Mouse (Mus musculus) kidney, embryonic 15.5 days (tissue): Measurements from ENCODE around the gene Trp53. TPM values are rescaled to one million over a fixed set of nuclear protein-coding genes. Genes with fewer than 3 reads are reported as not detected.
"Not testable (repeated sequence)": the region's sequence is repeated elsewhere in the genome, so short reads cannot be mapped to it uniquely, and the experiment has no call there.

ENCODE experiments used
- ATAC-seq: fragments of 200-750 bp; cut with Nextera tagmentation; replicated peaks from 2 replicates; pipeline ENCODE4 v1.8.0; 2017; ENCODE audit warnings: moderate TSS enrichment; ENCODE audit not compliant: low FRiP score
- H3K27ac ChIP-seq: fragments of 300-500 bp; sonication (generic); 2 replicates; pipeline ENCODE4 v1.5.1; 2015; ENCODE audit warnings: mild to moderate bottlenecking, inconsistent platforms
- H3K27me3 ChIP-seq: fragments of 300-500 bp; sonication (generic); 2 replicates; pipeline ENCODE4 v1.6.1; 2015; ENCODE audit warnings: inconsistent platforms
- H3K36me3 ChIP-seq: fragments of 300-500 bp; sonication (generic); 2 replicates; pipeline ENCODE4 v1.6.1; 2015; ENCODE audit warnings: inconsistent platforms
- H3K4me1 ChIP-seq: fragments of 300-500 bp; sonication (generic); 2 replicates; pipeline ENCODE4 v1.6.1; 2015; ENCODE audit warnings: inconsistent platforms
- H3K4me2 ChIP-seq: fragments of 300-500 bp; sonication (generic); 2 replicates; pipeline ENCODE4 v1.6.1; 2015; ENCODE audit warnings: moderate library complexity, mild to moderate bottlenecking, inconsistent platforms
- H3K4me3 ChIP-seq: fragments of 300-500 bp; sonication (generic); replicated peaks from 2 replicates; pipeline ENCODE4 v1.5.1; 2015; ENCODE audit warnings: mild to moderate bottlenecking, inconsistent platforms
- H3K9ac ChIP-seq: fragments of 300-500 bp; sonication (generic); 2 replicates; pipeline ENCODE4 v1.6.1; 2015; ENCODE audit warnings: mild to moderate bottlenecking, inconsistent platforms
- H3K9me3 ChIP-seq: fragments of 300-500 bp; sonication (generic); replicated peaks from 2 replicates; pipeline ENCODE4 v1.6.1; 2016; ENCODE audit warnings: inconsistent platforms
- WGBS: fragments of 180-500 bp; shearing (Covaris S2); methylation state at CpG from one replicate; pipeline ENCODE4 v1.1.7; 2015; ENCODE audit warnings: mixed read lengths; 5-methylcytosine and 5-hydroxymethylcytosine counted together
- polyA plus RNA-seq: library from polyadenylated mRNA; unstranded; fragments of >200 nt; fragmentation: Nextera tagmentation; extraction: Ambion mirVana; gene quantifications from 2 replicates; pipeline ENCODE4 v1.2.1, GENCODE M21; 2015

Gene Trp53
- polyA plus RNA-seq, 1 experiment from 2014 or later: 195 TPM

DNA sequence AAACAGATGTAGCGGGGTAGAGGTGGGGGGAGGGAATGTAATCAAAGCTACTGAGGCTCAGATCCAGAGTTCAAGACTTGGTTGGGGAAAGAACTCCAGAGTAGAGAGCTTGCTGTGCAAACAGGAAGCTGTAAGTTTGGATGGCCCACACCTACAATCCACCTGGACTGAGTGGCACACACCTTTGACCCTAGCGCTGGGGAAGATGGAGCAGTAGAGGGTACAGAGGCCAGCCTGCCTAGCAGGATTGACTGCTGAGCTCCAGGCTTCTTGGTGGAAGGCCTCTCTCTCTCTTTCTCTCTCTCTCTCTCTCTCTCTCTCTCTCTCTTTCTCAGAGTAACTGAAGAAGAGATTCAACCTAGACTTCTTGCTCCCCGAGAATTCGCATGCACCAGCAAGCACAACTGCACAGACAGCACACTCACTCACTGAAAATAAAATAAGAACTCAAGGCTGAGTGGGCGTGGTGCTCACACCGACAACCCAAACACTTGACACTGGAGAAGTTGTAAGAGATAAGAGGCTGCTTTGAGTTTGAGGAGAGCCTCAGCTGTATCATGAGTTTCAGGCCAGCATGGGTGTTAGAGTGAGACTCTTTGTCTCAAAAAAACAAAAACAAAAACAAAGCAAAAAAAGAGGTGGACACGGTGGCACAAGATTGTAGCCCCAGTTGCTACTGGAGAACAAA lies 40.4 kb downstream of the Trp53 start:
- H3K27ac ChIP-seq: no peak overlapping the region
- H3K4me1 ChIP-seq: peaks cover 9% of the 10 kb centered on the region
- peaks cover 8% of the 10 kb centered on the region; the same call in 1 of the 2 replicates for H3K27me3 ChIP-seq
- no peaks in the 10 kb centered on the region for H3K9me3 ChIP-seq
- WGBS: 82% methylated on average over 7 of the region's 7 CpGs
- no peak for ATAC-seq
- H3K4me3 ChIP-seq: no peak overlapping the region
- no peak overlapping the region for H3K9ac ChIP-seq
- H3K36me3 ChIP-seq: no peaks in the 10 kb centered on the region
- H3K4me2 ChIP-seq: no peak overlapping the region

DNA sequence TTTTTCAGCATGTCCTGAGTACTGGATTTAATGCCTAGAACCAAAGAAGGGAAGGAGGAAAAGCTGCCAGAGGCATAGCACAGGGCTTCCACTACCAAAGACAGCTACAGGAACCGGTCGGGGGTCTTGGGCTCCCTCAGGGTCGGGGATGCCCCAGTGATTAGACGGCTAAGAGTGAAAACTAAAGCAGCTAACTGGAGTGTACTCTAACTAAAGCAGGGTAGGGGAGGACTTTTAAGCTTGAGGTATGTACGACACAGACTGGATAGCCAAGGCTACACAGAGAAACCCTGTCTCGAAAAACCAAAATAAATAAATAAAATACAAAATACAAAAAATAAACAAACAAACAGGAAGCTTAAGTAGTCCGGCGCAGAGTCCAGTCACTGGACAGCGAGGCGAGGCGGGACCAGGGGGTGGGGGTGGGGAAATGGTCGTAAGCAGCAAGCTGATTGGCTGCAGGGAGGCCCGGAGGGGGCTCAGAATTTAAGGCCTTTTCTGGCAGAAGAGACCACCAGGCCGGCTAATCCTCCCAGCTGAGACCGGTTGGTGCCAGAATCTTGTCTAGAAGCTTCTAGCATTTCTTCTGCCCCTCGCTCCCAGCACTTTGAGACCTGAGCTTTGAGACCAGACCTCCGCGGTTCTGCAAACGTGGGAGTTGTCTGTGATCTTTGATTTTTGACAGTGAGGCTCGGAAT lies 41.6 kb downstream of the Trp53 start, which contains the start of gene Sat2:
Sat2 (plus strand) TSS at position 454 of the 698 bp plus-strand sequence.
- Histone ChIP-seq H3K4me2 (peak within 1 kb of the TSS; percentile 83), H3K4me3 (peak within 1 kb of the TSS; percentile 65), H3K27me3 (peaks cover 4% of the 10 kb centered on the region; the same call in 1 of the 2 replicates), H3K36me3 (no peaks in the 10 kb centered on the region), H3K27ac (peak within 1 kb of the TSS; percentile 84), H3K9me3 (no peaks in the 10 kb centered on the region), H3K4me1 (peaks cover 9% of the 10 kb centered on the region), H3K9ac (peak within 1 kb of the TSS; percentile 72)
- ATAC-seq: peak; percentile 88
- WGBS: under 1% methylated on average over 20 of the region's 20 CpGs

DNA sequence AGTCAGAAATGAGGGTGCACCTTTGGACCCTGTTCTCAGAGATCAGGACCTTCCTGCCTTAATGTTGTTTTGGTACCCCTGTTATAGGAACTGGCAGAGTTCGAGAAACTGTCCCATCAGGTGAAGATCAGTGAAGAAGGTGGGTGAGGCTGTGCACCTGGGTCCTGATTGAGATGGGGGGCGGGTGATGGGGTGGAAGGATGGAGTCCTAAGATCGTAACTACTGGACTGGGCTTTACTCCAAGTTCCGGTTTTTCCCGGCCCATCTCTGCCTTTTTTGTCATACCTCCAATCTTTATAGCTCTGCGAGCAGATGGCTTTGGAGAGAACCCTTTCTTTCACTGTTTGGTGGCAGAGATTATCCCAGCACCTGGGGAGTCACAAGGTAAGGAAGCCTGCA lies 42.2 kb downstream of the Trp53 start:
- Histone ChIP-seq H3K36me3 (no peaks in the 10 kb centered on the region), H3K27me3 (no peaks in the 10 kb centered on the region), H3K4me1 (peaks cover 9% of the 10 kb centered on the region), H3K27ac (peak overlapping the region; percentile 84), H3K9me3 (no peaks in the 10 kb centered on the region), H3K4me3 (peak overlapping the region; percentile 65), H3K9ac (peak overlapping the region; percentile 72), H3K4me2 (peak overlapping the region; percentile 83)
- ATAC-seq: no peak; the same call in 1 of the 2 replicates
- WGBS: 24% methylated on average over 6 of the region's 6 CpGs

DNA sequence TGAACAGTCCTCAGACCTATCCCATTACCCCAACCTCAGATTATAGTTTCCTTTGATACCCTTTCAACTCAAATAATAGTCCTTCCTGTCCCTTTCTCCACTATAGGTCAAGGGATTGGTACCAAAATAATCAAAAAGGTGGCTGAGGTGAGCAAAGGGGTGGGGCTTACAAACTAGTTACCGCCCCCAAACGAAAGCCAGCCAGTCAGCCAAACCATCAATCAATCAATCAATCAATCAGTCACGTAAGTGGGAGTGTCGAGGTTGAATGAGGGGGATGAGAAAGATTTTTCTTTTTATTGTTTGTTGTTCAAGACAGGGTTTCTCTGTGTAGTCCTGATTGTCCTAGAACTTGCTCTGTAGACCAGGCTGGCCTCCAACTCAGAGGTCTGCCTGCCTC lies 42.8 kb downstream of the Trp53 start:
- Histone ChIP-seq H3K4me2 (peak overlapping the region; percentile 83), H3K27ac (no peak overlapping the region), H3K4me1 (peaks cover 9% of the 10 kb centered on the region), H3K9ac (no peak overlapping the region; the same call in 1 of the 2 replicates), H3K27me3 (no peaks in the 10 kb centered on the region), H3K36me3 (no peaks in the 10 kb centered on the region), H3K9me3 (no peaks in the 10 kb centered on the region), H3K4me3 (peak overlapping the region; percentile 65)
- 67% methylated on average over 4 of the region's 4 CpGs for WGBS
- ATAC-seq: no peak

DNA sequence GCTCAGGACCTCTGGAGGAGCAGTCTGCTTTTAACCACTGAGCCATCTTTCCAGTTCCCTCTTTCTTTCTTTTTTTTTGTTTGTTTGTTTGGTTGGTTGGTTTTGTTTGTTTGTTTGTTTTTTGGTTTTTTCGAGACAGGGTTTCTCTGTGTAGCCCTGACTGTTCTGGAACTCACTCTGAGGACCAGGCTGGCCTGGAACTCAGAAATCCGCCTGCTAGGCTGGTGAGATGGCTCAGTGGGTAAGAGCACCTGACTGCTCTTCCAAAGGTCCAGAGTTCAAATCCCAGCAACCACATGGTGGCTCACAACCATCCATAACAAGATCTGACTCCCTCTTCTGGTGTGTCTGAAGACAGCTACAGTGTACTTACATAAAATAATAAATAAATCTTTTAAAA lies 44.2 kb downstream of the Trp53 start:
- H3K9ac ChIP-seq, H3K27me3 ChIP-seq, H3K4me3 ChIP-seq, H3K27ac ChIP-seq, H3K36me3 ChIP-seq, ATAC-seq, H3K4me2 ChIP-seq, H3K9me3 ChIP-seq: not testable (repeated sequence)
- WGBS: 86% methylated on average over 2 of the region's 2 CpGs
- H3K4me1 ChIP-seq: peaks cover 11% of the 10 kb centered on the region

DNA sequence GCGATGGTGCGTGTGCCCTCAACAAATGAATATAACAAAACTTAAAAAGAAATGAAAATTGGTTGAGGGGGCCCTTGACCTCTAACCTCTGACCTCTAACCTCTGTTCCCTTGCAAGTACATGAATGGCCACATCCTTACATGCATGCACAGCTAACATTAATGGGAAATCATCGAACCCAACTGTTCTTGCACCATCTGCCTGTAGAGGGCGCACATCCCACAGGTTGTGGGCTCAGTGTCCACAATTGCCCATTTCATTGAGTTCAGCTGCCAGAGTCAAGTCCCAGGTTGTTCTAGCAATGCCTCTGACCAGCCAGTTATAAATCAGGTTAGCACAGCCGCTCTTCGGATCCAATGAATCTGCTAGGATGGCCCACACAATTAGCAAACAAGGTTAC lies 48.1 kb downstream of the Trp53 start:
- ATAC-seq: no peak
- 35% methylated on average over 6 of the region's 6 CpGs for WGBS
- H3K9ac ChIP-seq: no peak overlapping the region
- no peaks in the 10 kb centered on the region for H3K36me3 ChIP-seq
- no peak overlapping the region for H3K4me3 ChIP-seq
- peaks cover 5% of the 10 kb centered on the region; the same call in 1 of the 2 replicates for H3K4me1 ChIP-seq
- no peak overlapping the region for H3K27ac ChIP-seq
- H3K27me3 ChIP-seq: no peaks in the 10 kb centered on the region
- no peaks in the 10 kb centered on the region for H3K9me3 ChIP-seq
- no peak overlapping the region for H3K4me2 ChIP-seq

DNA sequence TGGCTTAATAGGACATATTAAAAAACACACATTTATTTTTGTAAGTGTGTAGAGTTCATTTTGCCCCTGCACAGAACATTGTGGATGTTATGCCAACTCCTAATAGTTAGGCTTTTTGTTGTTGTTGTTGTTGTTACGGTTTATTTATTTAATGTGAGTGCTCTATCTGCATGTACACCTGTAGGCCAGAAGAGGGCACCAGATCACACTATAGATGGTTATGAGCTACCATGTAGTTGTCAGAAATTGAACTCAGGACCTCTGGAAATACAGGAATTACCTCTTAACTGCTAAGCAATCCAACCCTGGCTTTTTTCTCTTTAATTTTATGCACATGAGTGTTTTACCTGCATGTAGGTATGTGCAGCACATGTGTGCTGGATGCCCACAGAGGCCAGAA lies 49.6 kb downstream of the Trp53 start:
- H3K4me1 ChIP-seq: peaks cover 17% of the 10 kb centered on the region
- no peak overlapping the region for H3K9ac ChIP-seq
- ATAC-seq: no peak
- H3K4me3 ChIP-seq: no peak overlapping the region
- 70% methylated on average over 1 of the region's 1 CpGs for WGBS
- H3K36me3 ChIP-seq: no peaks in the 10 kb centered on the region
- no peaks in the 10 kb centered on the region for H3K9me3 ChIP-seq
- no peaks in the 10 kb centered on the region for H3K27me3 ChIP-seq
- H3K4me2 ChIP-seq: no peak overlapping the region
- H3K27ac ChIP-seq: no peak overlapping the region

DNA sequence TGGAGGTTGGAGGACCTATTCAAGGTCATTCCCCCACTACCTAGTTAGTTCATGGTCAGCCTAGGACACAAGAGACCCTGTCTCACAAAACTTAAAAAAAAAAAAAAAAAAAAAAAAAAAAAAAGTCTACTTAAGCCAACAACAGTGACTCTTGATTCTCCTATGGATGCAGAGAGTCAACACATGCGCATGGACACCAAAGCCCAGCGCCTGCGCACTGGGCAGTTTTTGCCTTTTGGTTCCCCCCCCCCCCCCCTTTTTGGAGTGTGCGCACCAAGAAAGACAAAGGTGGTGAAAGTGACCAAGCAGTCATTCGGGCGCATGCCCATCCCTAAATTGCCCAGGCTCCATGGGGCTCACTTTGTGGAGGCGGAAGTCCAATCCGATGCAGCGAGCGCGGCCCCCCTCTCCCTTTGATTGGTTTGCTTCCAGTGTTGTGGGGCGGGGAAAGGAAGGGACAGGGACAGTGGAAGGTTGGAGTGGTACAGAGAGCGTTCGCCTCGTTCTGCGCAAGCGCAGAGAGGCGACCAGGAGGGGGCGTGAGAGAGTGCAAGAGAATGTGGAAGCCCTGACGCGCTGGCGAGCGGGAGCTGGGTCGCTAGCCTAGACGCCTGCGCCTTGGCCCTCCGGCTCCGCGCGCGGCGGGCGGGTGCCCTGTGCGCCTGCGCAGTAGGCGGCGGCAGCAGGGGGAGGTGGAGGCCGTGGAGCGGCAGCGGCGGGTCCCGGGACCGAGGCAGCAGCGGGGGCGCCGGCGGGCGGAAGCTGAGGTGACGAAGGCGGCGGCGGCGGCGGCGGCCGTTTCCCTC lies 52.3 kb downstream of the Trp53 start, which contains the start of gene Fxr2:
Fxr2 (plus strand) TSS at position 707 of the 806 bp plus-strand sequence.
- peak within 1 kb of the TSS; percentile 70 for H3K4me2 ChIP-seq
- ATAC-seq: peak; percentile 98
- no peaks in the 10 kb centered on the region for H3K9me3 ChIP-seq
- peaks cover 30% of the 10 kb centered on the region for H3K4me1 ChIP-seq
- H3K27me3 ChIP-seq: no peaks in the 10 kb centered on the region
- H3K27ac ChIP-seq: peak within 1 kb of the TSS; percentile 98
- H3K9ac ChIP-seq: peak within 1 kb of the TSS; percentile 99
- WGBS: under 1% methylated on average over 56 of the region's 56 CpGs
- peak within 1 kb of the TSS; percentile 99 for H3K4me3 ChIP-seq
- peaks cover 8% of the 10 kb centered on the region for H3K36me3 ChIP-seq

DNA sequence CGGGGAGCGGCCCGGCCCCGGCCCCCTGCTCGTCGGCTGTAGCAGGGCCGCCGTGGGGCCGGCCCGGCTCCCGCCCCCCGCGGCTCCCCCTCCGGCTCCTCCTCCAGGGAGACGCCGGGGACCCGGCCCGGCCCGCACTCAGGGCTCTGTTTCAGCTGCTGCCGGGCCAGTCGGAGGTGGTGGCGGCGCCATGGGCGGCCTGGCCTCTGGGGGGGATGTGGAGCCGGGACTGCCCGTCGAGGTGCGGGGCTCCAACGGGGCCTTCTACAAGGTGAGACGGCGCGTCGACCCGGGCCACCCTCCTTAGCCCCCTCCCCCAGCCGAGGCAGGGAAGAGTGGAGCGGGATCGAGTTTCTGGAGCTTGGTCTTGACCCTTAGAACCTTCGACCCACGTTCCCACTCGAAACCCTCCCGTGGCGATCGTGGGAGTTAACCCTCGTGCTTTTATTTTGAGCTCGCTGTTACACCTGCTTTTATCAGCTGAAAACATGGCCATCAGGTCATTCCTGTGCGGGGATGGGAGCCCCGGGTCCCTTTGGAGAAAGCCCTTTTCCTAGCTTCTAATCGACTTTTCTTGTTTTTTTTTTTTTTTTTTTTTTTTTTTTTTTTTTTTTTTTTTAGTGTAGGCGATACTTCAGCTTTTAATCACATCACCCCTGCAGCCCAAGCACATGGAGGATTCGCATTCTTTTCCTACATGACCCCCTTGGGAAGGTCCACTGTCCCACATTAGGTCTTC lies 53.1 kb downstream of the Trp53 start:
- WGBS: under 1% methylated on average over 40 of the region's 50 CpGs
- peak; percentile 68 for ATAC-seq
- peak overlapping the region; percentile 99 for H3K9ac ChIP-seq

DNA sequence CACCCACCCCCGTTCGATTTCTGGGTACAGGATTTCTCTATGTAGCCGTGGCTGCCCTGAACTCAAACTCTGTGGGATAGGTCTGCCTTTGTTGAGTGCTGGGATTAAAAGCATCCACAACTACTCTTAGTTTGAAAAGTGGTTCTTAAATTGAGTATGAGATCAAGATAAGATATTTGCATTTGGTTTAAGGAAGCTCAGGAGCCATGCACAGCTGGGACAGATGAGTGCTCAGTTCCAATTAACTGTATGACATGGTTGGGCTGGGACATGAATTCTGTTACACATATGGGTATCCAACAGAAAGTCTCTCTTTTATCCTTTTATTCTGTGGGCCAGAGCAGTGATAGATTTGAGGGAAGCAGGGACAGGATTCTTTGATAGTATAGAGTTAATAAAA lies 55.3 kb downstream of the Trp53 start:
- H3K27me3 ChIP-seq: no peaks in the 10 kb centered on the region
- H3K4me3 ChIP-seq: 0 out of 2 replicates have a peak overlapping the region, but pooled peaks have one; percentile 1
- H3K9ac ChIP-seq: no peak overlapping the region
- no peak for ATAC-seq
- peaks cover 28% of the 10 kb centered on the region for H3K4me1 ChIP-seq
- peak overlapping the region; percentile 70 for H3K4me2 ChIP-seq
- peaks cover 33% of the 10 kb centered on the region for H3K36me3 ChIP-seq
- no peak overlapping the region for H3K27ac ChIP-seq
- WGBS: 86% methylated on average over 3 of the region's 3 CpGs
- no peaks in the 10 kb centered on the region for H3K9me3 ChIP-seq

More for the DNA sequence above, 53.1 kb downstream of the Trp53 start:
- Histone ChIP-seq H3K36me3 (peaks cover 15% of the 10 kb centered on the region), H3K9me3 (no peaks in the 10 kb centered on the region), H3K4me1 (peaks cover 30% of the 10 kb centered on the region), H3K27ac (peak overlapping the region; percentile 98), H3K27me3 (no peaks in the 10 kb centered on the region), H3K4me3 (peak overlapping the region; percentile 99), H3K4me2 (peak overlapping the region; percentile 70)
